Mouse (Mus musculus): Measurements from ENCODE around the gene Rpl41.
"Not testable (repeated sequence)": the region's sequence is repeated elsewhere in the genome, so short reads cannot be mapped to it uniquely, and the experiment has no call there.

Rpl41 gene

DNA sequence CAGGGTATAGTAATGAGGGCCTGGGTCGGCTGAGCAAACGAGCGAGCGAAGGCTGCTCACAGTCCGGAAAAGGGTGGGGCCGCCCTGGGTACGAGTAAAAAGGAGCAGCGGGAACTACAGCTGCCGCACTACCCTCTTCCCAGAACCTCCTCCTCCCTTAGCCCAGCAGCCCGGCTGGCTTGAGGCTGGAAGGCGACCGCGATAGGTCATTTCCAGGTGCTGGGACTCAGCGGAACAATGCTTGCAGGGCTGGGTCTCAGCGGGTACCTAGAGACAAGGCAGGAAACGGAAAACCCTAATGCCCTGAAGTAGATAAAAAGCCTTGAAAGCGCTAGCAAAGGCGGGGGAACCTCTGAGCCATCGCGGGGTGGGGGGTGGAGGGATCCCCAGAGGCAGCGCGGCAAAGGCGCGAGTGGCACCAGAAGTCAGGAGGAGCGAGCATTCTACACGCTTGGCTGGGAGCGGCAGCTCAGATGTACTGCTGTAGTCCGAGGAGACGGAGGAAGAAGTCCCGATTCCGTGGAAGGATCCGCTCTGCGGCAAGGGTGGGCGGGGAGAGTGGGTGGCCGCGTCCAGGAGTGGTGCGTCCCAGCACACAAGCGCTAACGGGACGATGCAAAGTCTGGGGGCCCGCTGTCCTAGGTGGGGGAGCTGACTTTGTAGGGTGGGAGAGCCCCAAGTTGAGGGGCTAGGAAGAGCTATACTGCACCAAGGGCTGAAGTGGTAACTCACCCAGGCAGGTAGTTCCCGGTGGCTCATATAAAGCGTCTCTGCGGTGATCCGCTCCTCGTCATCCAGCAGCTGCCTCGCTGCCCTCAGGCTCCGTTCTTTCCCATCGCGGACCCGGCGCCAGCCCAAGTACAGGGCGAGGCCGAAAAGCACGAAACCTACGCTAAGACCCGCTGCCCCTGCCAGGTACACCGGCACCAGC is 24.1 kb downstream of the Rpl41 start:
- peak; percentile 38 for DNase-seq (ENCODE audit: low read depth, low spot score)

DNA sequence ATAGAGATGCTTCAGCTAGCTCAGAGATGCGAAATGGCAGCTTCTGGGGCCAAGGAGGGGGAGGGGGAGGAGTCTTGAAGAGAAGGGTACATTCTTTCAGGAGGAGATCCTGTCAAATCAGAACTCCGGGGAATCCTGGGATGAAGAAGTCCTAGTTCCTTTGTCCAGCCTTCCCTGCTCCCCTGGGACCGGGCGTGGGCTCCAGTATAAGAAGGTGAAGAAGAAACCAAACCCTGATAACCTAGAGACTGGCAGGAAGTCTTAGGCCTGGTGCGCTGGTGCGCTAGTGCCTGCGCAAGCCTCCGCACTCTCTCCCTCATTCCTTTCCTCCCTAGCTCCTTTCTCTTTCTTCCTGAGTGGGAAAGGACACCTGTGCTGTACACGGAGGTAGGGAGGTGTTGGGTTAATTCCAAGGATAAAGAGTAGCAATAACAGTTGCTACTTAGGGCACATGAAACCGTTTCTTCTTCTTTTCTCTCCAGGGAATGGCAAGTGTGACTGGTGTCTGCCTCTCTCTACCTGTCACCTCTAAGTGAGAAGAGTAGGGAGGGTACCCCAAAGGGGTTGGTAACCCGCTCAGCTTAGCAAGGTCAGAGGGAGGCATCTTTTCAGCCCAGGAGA is 24.9 kb downstream of the Rpl41 start:
- DNase-seq (ENCODE audit: low read depth, low spot score): no peak

DNA sequence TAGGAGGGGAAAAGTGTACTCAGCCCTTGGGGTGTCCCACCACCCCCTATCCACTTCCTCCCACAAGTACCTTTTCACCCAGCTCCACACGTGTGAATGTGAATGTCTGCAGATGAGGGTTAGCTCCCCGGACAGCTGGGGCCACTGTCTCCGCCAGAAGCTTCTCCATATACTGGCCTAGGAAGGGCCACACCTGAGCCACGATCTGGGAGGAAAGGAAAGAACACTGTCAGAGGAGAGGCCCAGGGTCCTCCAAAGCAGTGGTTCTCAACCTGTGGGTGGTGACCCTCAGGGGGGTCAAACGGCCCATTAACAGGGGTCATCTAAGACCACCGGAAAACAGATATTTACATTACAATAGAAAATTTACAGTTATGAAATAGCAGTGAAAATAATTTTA is 26.8 kb downstream of the Rpl41 start:
- no peak for DNase-seq (ENCODE audit: low read depth, low spot score)

DNA sequence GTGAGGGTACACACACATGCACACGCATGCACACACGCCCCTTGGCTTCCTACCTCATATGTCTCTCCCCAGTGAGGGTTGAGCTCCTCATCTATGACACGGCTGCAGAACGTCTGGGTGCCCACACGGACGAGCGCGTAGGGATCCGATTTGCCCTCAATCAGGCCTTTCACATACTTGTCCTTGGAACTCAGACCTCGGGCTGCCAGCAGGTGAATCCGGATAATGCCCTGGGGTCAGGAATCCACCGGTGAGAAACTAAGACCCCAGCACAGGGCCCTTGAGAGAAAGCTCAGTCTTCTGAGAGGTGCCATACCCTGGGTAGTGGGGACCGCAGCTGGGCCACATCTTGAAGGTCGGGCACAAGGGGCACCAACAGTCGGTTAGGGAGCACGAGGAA is 28.5 kb downstream of the Rpl41 start:
- no peak for DNase-seq (ENCODE audit: low read depth, low spot score)

DNA sequence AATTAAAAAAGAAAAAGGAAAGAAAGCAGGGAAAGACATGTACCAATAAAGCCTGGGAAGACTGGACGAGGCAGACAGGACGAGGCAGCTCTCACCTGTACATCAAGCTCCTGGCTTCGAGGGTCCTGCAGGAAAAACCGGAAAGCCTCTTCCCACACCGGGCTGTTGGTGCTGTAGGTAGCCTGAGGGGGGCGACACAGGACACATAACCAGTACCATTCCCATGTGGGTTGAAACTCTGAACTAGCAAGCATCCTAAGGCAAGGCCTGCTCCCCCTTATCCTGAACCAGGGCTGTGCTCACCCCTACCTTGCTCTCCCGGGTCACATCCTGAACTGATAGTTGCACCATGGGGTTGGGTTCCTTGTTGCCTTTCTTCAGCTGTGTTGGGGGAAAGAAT is 30.3 kb downstream of the Rpl41 start:
- DNase-seq (ENCODE audit: low read depth, low spot score): no peak

DNA sequence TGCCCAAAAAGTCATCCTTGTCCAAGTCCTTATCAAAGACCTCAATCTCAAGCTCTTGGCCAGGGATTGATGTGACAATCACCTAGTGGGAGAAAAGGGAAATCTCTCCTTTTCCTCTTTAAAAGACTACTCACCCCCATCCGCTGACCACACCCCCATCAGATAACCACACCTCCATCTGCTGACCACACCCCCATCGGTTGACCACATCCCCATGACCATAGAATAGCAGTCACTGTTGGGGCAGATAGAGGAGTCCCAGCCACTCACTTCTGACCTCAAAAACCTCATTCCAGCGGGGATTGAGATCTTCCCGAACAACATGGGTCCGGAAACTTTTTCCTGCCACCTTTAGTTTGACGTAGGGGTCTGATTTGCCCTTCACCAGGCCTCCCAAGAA is 32.4 kb downstream of the Rpl41 start:
- no peak for DNase-seq (ENCODE audit: low read depth, low spot score)

DNA sequence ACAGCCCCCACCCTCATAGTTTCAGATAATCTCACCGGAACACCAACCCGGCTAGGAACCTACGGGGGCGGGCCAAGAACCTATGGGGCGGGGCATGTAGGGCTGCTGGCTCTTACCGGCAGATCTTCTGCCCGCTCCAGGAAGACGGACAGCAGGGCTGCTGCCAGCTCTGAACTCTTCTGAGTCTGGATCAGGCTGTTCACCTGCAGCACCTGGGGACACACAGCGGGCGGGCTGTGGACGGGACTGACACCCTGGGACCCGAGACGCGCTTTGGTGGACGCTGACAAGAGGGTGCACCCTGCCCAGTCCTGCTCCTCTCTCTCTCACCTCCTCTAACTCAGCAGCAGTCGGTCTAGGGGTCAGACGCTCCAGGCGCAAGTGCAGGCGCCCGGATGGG is 33.1 kb downstream of the Rpl41 start:
- DNase-seq (ENCODE audit: low read depth, low spot score): no peak

DNA sequence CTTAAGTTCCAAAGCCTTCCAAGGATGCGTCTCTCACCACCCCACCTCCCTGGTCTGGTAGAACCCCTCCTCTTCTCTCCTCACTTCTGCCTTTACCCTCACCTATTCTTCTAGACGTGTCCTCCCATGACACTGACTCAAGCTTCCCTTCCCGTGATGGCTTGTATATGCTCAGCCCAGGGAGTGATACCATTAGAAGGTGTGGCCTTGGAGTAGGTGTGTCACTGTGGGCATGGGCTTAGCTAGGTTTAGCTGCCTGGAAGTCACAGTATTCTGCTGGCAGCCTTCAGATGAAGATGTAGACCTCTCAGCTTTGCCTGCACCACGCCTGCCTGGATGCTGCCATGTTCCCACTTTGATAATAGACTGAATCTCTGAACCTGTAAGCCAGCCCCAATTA is 34.1 kb downstream of the Rpl41 start:
- no peak for DNase-seq (ENCODE audit: low read depth, low spot score)

DNA sequence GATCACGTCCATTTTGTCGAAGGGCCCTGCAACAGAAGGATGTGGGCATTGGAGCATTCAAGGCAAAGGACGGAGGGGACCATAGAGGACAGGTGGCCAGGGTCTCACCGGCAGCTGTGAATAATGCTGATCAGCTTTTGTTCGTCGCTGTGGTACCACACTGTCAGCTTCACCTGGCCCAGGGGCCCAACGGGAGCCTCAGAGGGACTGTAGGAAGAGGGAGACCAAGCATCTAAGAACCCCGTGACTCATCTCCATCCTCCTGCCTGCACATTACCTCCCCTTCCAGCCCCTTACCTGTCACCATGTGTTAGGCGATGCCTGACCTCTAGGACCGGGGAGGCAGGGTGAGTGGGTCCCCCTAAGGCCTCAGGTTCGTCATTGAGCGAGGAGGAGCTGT is 37.3 kb downstream of the Rpl41 start:
- no peak for DNase-seq (ENCODE audit: low read depth, low spot score)

DNA sequence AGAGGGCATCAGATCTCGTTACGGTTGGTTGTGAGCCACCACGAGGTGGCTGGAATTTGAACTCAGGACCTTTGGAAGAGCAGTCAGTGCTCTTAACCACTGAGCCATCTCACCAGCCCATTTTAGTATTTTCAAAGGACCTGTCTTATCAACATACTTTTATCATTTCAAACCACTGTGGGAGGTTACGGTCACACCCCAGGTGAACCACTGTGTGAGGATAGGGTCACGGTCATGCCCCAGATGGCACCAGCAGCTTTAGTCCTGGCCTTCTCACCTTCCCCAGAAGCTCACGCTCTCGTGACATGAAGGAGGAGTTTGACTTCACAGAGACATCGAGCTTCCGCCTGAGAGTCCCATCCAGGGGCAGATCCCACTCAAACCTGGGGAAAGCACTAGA is 37.9 kb downstream of the Rpl41 start:
- no peak for DNase-seq (ENCODE audit: low read depth, low spot score)

DNA sequence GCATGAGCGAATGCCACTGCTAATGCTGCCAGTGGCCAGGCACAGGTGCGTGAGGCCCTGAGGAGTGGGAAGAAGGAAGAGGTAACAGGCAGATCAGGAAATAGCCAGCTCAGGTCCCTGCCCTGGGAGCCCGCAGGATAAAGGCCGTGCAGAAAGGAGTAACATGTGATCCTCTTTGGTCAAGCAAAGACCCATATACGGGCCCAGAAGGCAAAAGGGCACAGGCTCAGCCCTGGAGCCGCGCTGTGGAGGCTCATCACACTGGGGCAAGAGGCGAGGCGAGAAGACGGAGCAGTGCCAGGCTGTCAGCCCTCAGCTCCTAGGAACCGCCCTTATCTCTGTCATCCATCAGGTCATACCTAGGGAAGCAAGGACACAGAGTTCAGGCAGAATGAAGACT is 38.8 kb downstream of the Rpl41 start:
- no peak for DNase-seq (ENCODE audit: low read depth, low spot score)

DNA sequence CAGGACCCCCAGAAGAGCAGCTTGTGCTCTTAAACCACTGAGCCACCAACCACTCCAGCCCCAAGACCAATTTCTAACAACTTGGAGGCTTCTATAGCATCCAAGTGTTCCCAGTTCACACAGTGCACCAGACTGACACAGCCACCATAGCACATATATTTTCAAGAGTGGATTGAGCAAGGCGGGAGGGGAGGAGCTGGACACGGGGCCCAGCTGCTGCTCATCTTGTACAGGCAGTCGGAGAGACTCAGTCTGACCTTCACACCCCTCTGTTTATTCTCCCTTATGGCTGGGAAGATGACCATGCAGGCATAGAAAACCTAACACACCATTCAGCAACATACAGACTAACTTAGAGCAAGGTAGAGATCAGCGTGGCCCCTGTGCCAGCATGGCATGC is 39.3 kb downstream of the Rpl41 start:
- DNase-seq (ENCODE audit: low read depth, low spot score): no peak

DNA sequence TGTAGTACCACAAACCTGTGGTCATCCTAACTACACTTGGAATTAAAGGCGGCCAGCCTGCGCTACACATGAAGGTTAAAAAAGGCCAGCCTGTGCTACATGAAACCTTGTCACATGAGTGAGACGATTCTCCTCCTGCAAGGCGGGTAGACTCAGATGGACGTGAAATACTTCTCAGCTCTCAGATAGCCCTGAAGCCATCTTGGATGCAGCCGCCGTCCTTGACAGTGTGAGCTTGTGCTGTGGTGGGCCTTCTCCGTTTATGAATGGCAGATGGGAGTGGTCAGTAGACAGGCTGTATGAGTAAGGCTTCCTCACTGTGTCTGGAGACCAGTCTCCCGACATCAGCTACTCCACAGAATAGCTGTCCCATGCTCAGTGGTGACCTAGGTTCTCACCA is 39.9 kb downstream of the Rpl41 start:
- DNase-seq (ENCODE audit: low read depth, low spot score): no peak

DNA sequence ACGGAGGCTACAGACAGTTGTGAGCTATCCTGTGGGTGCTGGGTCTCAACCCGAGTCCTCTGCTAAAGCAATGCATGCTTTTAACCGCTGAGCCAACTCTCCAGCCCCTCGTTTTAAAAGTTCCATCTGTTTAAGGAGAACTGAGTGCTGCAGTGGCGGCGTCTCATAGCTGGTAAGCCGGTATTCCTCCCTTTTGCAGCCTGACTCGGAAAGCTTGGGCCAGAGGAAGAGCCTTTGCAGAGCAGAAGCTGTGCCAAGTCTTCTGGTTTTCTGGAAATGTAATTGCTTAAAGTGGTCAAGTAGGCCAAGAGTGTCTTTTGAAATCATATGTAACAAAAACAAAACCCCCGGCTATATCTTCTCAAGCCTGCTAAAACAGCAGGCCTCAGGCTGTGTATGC is 40.8 kb downstream of the Rpl41 start:
- no peak for DNase-seq (ENCODE audit: low read depth, low spot score)

DNA sequence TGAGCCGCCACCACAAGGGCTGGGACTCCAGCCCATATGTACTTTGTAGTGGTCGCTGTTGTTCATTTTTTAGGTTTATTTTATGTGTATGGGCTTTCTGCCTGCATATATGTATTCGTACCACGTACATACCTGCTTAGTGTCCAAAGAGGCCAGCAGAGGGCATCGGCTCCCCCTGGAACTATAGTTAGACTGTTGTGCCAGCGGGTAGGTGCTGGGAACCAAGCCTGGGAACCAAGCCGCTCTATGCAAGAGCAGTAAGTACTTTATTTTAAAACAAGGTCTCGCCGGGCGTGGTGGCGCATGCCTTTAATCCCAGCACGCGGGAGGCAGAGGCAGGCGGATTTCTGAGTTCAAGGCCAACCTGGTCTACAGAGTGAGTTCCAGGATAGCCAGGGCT is 43.1 kb downstream of the Rpl41 start:
- no peak for DNase-seq (ENCODE audit: low read depth, low spot score)

DNA sequence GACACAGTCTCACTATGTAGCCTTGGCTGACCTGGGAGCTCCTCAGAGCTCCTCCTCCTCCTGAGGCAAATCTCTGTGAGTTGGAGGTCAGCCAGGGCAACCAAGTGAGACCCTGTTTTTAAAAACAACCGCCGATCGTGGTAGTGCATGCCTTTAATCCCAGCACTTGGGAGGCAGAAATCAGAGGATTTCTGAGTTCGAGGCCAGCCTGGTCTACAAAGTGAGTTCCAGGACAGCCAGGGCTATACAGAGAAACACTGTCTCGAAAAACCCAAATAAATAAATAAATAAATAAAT is 43.8 kb downstream of the Rpl41 start:
- DNase-seq (ENCODE audit: low read depth, low spot score): not testable (repeated sequence)

DNA sequence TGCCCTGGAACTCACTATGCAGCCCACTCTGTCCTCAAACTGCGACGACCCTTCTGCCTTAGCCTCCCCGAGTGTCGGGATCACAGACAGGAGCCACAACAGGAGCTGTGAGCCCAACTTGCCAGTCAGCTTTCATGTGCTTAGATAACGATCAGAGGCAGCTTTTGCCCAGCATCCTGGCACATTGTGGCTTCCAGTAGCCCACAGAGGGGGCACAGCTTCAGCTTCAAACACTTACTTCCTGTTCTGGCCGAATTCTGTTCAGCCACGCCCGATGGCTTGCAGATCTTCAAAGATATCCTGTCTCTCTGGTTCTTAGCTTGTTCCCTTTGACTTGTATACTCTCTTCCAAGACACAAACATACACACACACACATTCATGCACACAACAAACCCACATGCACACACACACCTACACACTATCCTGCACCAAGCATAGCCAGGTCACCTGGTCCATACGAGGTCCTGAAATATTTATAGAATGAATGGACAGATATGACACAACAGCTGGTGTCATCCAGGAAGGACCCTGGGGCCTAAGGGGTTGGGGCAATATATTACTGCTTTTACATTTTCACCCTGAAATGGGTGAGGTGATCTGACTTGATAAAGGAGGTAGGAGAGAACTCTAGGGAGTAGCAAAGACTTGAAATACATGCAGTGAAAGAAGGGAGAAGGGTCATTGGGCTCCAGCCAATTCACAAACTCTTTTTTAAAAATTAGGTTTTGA is 44.3 kb downstream of the Rpl41 start:
- no peak for DNase-seq (ENCODE audit: low read depth, low spot score)

DNA sequence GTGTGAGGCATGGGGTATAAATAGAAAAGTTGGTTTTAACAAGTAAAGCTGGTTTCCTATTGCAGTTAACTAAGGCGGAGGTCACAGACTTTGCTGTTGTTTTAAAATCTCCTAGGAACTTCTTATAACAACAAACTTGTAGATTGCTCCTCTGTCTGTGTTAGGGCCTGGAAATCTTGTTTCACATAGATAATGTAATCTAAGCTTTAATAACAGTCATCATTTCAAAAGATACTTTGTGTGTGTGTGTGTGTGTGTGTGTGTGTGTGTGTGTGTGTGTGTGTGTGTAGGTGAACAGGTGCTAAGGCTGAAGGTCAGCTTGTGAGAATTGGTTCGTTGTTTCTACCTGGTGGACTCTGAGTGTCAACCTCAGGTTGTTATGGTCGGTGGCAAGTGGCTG is 45.1 kb downstream of the Rpl41 start:
- no peak for DNase-seq (ENCODE audit: low read depth, low spot score)

DNA sequence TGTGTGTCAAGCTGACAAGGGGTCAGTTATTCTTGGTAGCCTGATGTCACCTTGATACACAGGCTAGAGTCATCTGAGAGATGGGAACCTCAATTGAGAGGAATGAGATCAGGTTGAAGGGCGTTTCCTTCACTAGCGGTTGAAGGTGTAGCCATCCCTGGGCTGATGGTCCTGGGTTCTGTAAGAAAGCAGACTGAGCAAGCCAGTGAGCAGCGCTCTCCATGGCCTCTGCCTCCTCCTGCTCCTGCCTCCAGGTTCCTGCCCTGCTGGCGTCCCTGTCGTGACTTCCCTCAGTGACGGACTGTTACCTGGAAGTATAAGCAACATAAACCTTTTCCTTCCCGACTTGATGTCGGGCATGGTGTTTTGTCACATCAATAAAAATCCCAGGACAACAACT is 45.6 kb downstream of the Rpl41 start:
- no peak for DNase-seq (ENCODE audit: low read depth, low spot score)

DNA sequence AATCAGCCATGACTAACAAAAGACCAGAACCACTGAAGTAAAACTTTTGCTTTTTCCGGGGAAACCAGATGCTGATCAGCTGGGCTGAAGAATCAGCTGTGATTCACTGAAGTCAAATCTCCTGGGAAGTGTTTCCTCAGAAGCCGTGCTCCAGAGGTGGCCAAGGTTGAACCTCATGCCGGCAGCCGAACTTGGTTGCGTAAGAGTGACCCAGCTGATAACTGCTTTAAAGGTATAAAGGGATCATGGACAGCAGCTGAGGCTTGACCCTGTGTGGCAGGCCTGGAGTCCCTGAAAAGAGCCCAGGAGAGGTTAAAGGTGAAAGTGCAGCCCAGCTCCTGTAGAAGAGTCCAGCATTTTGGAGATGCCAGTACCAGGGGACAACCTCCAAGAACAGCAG is 46.8 kb downstream of the Rpl41 start:
- DNase-seq (ENCODE audit: low read depth, low spot score): no peak

DNA sequence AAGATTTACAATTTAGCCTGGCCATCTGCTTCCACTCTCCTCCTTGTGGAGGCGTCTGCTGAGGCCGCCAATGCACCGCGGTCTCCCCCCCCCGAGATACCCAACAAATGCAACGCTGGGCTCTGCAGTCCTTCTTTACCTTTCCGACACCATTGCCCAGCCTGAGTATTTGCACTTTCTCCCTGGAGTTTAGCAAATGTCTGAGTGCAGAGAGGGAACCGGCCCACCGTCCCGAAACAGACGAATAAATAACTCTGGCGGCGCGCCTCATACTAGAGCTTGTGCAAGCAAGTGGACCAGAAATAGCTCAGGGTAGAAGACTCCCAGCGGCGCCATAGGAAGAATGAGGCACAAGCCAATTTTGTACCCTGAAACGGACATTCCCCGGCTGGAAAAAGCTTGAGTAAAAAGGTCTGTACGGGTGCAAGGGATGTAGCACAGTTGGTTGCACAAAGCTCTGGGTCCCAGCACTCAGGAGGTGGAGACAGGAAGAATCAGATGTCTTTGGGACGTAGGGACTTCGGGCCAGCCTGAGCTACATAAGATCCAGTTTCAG is 49.9 kb downstream of the Rpl41 start:
- no peak for DNase-seq (ENCODE audit: low read depth, low spot score)

DNA sequence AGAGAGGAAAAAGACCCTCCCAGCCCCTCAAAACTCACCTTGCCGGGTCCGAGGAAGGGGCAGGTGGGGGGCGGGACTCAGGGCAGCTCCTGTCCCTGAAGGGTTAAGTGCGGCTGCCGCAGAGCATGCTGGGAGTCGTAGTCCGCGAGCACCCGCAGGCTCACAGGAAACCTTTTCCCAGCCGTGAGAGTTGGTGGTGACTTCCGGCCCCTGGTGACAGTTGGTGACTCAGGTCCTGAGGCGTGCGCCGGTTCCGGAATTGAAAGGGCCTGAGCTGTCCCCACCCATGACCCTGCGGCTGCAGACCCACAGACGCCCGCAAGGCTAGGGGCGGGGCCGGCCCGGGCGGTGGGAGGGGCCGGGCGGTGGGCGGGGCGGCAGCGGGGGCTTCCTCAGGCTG is 50.5 kb downstream of the Rpl41 start, which contains the start of gene Myl6b:
Myl6b (minus strand) TSS at position 96 of the 400 bp plus-strand sequence.
- peak; percentile 87 for DNase-seq (ENCODE audit: low read depth, low spot score)
